Mouse (Mus musculus) adrenal gland, postnatal 25 days (tissue): ENCODE data around the gene Syt12. TPM values are rescaled to one million over a fixed set of nuclear protein-coding genes. Genes with fewer than 3 reads are reported as not detected.

Experiments
- DNase-seq: peaks from one replicate; pipeline ENCODE4 v3.0.0; 2021; ENCODE audit warnings: mixed read lengths
- long read RNA-seq: library from polyadenylated mRNA; stranded (forward); transcript quantifications from one replicate; pipeline ENCODE4 v2.0.0, GENCODE M21; 2021
- total RNA-seq: library from RNA; stranded (reverse); gene quantifications from 2 replicates; pipeline ENCODE4 v1.2.3, GENCODE M21; 2021

Syt12 gene
- 62.2 and 66.7 TPM in 2 replicates for total RNA-seq
- long read RNA-seq, transcript Syt12-201 (8 exons, 3,581 nt), result major isoform, 64 of 89 reads
- long read RNA-seq, partial matches to known transcripts, result 15 of 89 reads
- long read RNA-seq, other reads (novel, unspliced or antisense), result 10 of 89 reads

GRCm38 (mm10) chr19:4477345-4478189, at the start of gene Syt12:
TSS of gene Syt12 (minus strand) at chr19:4477447.
- peak; percentile 79 for DNase-seq

- DNase-seq, result no peak
Observed at GRCm38 (mm10) chr19:4521426-4522050, 44.3 kb upstream of the Syt12 start.

- DNase-seq, result peak; percentile 50
Observed at GRCm38 (mm10) chr19:4517483-4517882, 40.2 kb upstream of the Syt12 start.

- no peak for DNase-seq
Observed at GRCm38 (mm10) chr19:4516288-4516687, 39.0 kb upstream of the Syt12 start.

- no peak for DNase-seq
Observed at GRCm38 (mm10) chr19:4515746-4516145, 38.5 kb upstream of the Syt12 start.

- no peak for DNase-seq
Observed at GRCm38 (mm10) chr19:4513236-4513858, 36.1 kb upstream of the Syt12 start.

GRCm38 (mm10) chr19:4511116-4511841, 34.0 kb upstream of the Syt12 start:
- DNase-seq, result no peak

- peak; percentile 97 for DNase-seq
Observed at GRCm38 (mm10) chr19:4509986-4510963, 33.0 kb upstream of the Syt12 start, which contains the start of gene Pcx. TSS of gene Pcx (plus strand) at chr19:4510472.

- no peak for DNase-seq
Observed at GRCm38 (mm10) chr19:4507746-4508145, 30.5 kb upstream of the Syt12 start.

GRCm38 (mm10) chr19:4504830-4505229, 27.6 kb upstream of the Syt12 start:
- DNase-seq, result no peak

- DNase-seq, result no peak
Observed at GRCm38 (mm10) chr19:4502701-4503100, 25.5 kb upstream of the Syt12 start.

GRCm38 (mm10) chr19:4498062-4498933, 21.1 kb upstream of the Syt12 start, which contains the start of gene 2010003K11Rik:
TSS of gene 2010003K11Rik (minus strand) at chr19:4498583.
- DNase-seq, result peak; percentile 75

GRCm38 (mm10) chr19:4497263-4497973, 20.2 kb upstream of the Syt12 start:
- DNase-seq, result peak; percentile 87

GRCm38 (mm10) chr19:4496535-4497262, 19.5 kb upstream of the Syt12 start:
- DNase-seq, result peak; percentile 43

GRCm38 (mm10) chr19:4495814-4496213, 18.6 kb upstream of the Syt12 start:
- no peak for DNase-seq

- DNase-seq, result no peak
Observed at GRCm38 (mm10) chr19:4494707-4495106, 17.5 kb upstream of the Syt12 start.

- peak; percentile 77 for DNase-seq
Observed at GRCm38 (mm10) chr19:4492526-4493296, 15.5 kb upstream of the Syt12 start.
